Comparison of ENCODE assay signal across 32 mouse cellular contexts in the genomic region with DNA sequence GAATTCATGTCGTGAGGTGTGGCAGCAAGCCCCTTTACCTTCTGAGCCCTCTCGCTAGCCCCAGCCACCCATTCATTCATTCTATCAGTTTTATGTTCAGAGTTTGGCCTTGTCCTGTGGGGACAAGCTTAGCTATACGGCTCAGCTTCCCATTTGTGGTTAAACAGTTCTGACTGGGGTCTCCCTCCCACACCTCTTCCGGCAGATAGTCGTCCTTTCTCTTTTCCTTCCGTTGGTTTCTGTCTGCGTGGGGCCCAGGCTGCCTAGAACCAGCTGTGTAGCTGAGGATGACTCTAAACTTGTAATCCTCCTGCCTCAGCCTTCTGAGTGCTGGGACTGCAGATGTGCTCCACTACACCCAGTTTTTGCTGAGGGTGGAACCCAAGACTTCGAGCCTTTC. TPM values are rescaled to one million over a fixed set of nuclear protein-coding genes. Genes with fewer than 3 reads are reported as not detected.
DNase-seq lines count a peak whose midpoint lies in the region; ATAC-seq and TF ChIP-seq lines count a peak whose summit lies in the region.
"Had no signal": no experiment of that assay in that cellular context is flagged by ENCODE, and none has a peak within 500 bp of the region (broad histone marks: within the 10 kb centered on the region; RNA-seq: fewer than 3 reads in every experiment).

No protein-coding gene starts in this region.

- H3K36me3 ChIP-seq in liver, embryonic 11.5 days (ENCODE audit: control insufficient read depth, insufficient read depth, low read length) = peaks cover 4% of the 10 kb centered on the region
- no peaks in the 10 kb centered on the region for H3K36me3 ChIP-seq in lung, postnatal 0 days (ENCODE audit: insufficient read depth, low read length)
- no peaks in the 10 kb centered on the region for H3K36me3 ChIP-seq in forebrain, embryonic 16.5 days (ENCODE audit: control insufficient read depth, insufficient read depth)
- H3K36me3 ChIP-seq: heart, embryonic 10.5 days; hindbrain, embryonic 10.5 days; neural tube, embryonic 12.5 days had no signal

- TF ChIP-seq EP300 in lung, postnatal 0 days (IDR thresholded peaks at IDR 0.05) = no peak

- 0 out of 2 replicates have a peak, but pooled peaks have one; percentile 26 for ATAC-seq in liver, embryonic 11.5 days (replicated peaks; ENCODE audit: low FRiP score)
- ATAC-seq in megakaryocyte, adult 5-6 weeks (ENCODE audit: poor library complexity, severe bottlenecking) = peak; percentile 57
- ATAC-seq in lung, postnatal 0 days = no peak
- ATAC-seq in forebrain, embryonic 16.5 days = no peak

- H3K4me3 ChIP-seq in liver, embryonic 11.5 days (ENCODE audit: low read depth, low read length) = no peak overlapping the region
- no peak overlapping the region for H3K4me3 ChIP-seq in lung, postnatal 0 days (ENCODE audit: low read depth, low read length)
- H3K4me3 ChIP-seq in forebrain, embryonic 16.5 days (replicated peaks; ENCODE audit: low read length) = no peak overlapping the region
- H3K4me3 ChIP-seq: heart, embryonic 10.5 days; hindbrain, embryonic 10.5 days; neural tube, embryonic 12.5 days; stomach, embryonic 15.5 days had no signal

- WGBS in liver, embryonic 11.5 days = 35% methylated on average over 8 of the region's 8 CpGs
- 63% methylated on average over 8 of the region's 8 CpGs for WGBS in lung, postnatal 0 days
- 82% methylated on average over 8 of the region's 8 CpGs for WGBS in forebrain, embryonic 16.5 days

- H3K9me3 ChIP-seq in liver, embryonic 11.5 days (ENCODE audit: control insufficient read depth, low read length) = peaks cover 4% of the 10 kb centered on the region; the same call in 1 of the 2 replicates
- no peaks in the 10 kb centered on the region for H3K9me3 ChIP-seq in lung, postnatal 0 days (ENCODE audit: low read length)
- H3K9me3 ChIP-seq in forebrain, embryonic 16.5 days (ENCODE audit: control insufficient read depth, low read length) = no peaks in the 10 kb centered on the region
- H3K9me3 ChIP-seq: heart, embryonic 10.5 days; neural tube, embryonic 12.5 days; stomach, embryonic 15.5 days had no signal

- H3K4me2 ChIP-seq in liver, embryonic 11.5 days = no peak overlapping the region
- no peak overlapping the region for H3K4me2 ChIP-seq in lung, postnatal 0 days (replicated peaks; ENCODE audit: low read depth, low read length)
- H3K4me2 ChIP-seq in forebrain, embryonic 16.5 days (ENCODE audit: low read length) = no peak overlapping the region
- H3K4me2 ChIP-seq: neural tube, embryonic 12.5 days; stomach, embryonic 15.5 days had no signal

- no peak for TF ChIP-seq CTCF in lung, postnatal 0 days (IDR thresholded peaks at IDR 0.05)

- H3K27ac ChIP-seq in liver, embryonic 11.5 days (ENCODE audit: low read depth, low read length) = no peak overlapping the region
- H3K27ac ChIP-seq in lung, postnatal 0 days (ENCODE audit: low read length) = no peak overlapping the region
- H3K27ac ChIP-seq in forebrain, embryonic 16.5 days (ENCODE audit: low read length) = no peak overlapping the region
- H3K27ac ChIP-seq: heart, embryonic 10.5 days; hindbrain, embryonic 10.5 days; kidney, postnatal 0 days; neural tube, embryonic 12.5 days; stomach, embryonic 15.5 days had no signal

- H3K27me3 ChIP-seq in liver, embryonic 11.5 days (replicated peaks; ENCODE audit: control insufficient read depth, insufficient read depth, low read length) = peaks cover 8% of the 10 kb centered on the region
- H3K27me3 ChIP-seq in lung, postnatal 0 days (replicated peaks; ENCODE audit: insufficient read depth, low read length) = no peaks in the 10 kb centered on the region
- H3K27me3 ChIP-seq in forebrain, embryonic 16.5 days (replicated peaks; ENCODE audit: control insufficient read depth, insufficient read depth, low read length) = peaks cover 10% of the 10 kb centered on the region

- H3K9ac ChIP-seq in liver, embryonic 11.5 days (ENCODE audit: low read depth, low read length) = no peak overlapping the region
- H3K9ac ChIP-seq in lung, postnatal 0 days (replicated peaks; ENCODE audit: low read depth) = no peak overlapping the region
- H3K9ac ChIP-seq in forebrain, embryonic 16.5 days (replicated peaks; ENCODE audit: low read depth, low read length) = no peak overlapping the region
- H3K9ac ChIP-seq: neural tube, embryonic 12.5 days; stomach, embryonic 15.5 days had no signal

- DNase-seq in liver, embryonic 11.5 days (ENCODE audit: low spot score) = no peak
- DNase-seq in liver (no peak), 416B (ENCODE audit: low read depth) (peak; percentile 88), MEL-GATA-1-ER (ENCODE audit: extremely low read depth, low read depth) (peak; percentile 76)
- DNase-seq in lung, postnatal 0 days (ENCODE audit: low spot score) = no peak
- DNase-seq in gastrocnemius, postnatal 4 days (ENCODE audit: low spot score in 2 of 2) = no peak
- DNase-seq: adrenal gland, postnatal 10 days; cerebellum, adult 8-10 months; gastrocnemius, postnatal 25 days; kidney, adult 18-20 months; layer of hippocampus, adult 9-11 months; lung, postnatal 10 days; midbrain, embryonic 14.5 days; retina, postnatal 1 day; right cerebral cortex, postnatal 25 days had no signal

- peaks cover 3% of the 10 kb centered on the region for H3K4me1 ChIP-seq in liver, embryonic 11.5 days (replicated peaks; ENCODE audit: control insufficient read depth, insufficient read depth, low read length)
- peaks cover under 1% of the 10 kb centered on the region; the same call in 1 of the 2 replicates for H3K4me1 ChIP-seq in lung, postnatal 0 days (ENCODE audit: insufficient read depth, low read depth, low read length)
- no peaks in the 10 kb centered on the region for H3K4me1 ChIP-seq in forebrain, embryonic 16.5 days (replicated peaks; ENCODE audit: control insufficient read depth, insufficient read depth, low read length)

RNA-seq across cellular contexts. Expression of a gene that starts 7.2 kb away (rescaled TPM):
- polyA plus RNA-seq in liver, embryonic 11.5 days (2014; fragmentation: Nextera tagmentation; extraction: Ambion mirVana) = 0.13 and 0.14 TPM in 2 replicates
- 1.0 and 1.2 TPM in 2 replicates for total RNA-seq in megakaryocyte, adult 5-6 weeks (2015)
- 3.7 and 4.0 TPM in 2 replicates for total RNA-seq in megakaryocyte, adult 5-6 weeks (2017)
- 0.33 and 0.42 TPM in 2 replicates for polyA plus RNA-seq in lung, postnatal 0 days (2015; fragmentation: Nextera tagmentation; extraction: Ambion mirVana)
- 1 to 10 TPM in 1 of 2 experiments, under 1 TPM in 1; 0.98 to 1.6 TPM for total RNA-seq in gastrocnemius, postnatal 4 days (2021)
- not detected in 2 replicates for polyA plus RNA-seq in forebrain, embryonic 16.5 days (2015; fragmentation: Nextera tagmentation; extraction: Ambion mirVana)
- polyA plus RNA-seq: forebrain, embryonic 11.5 days; heart, embryonic 10.5 days; hindbrain, embryonic 10.5 days; midbrain, embryonic 14.5 days; neural tube, embryonic 12.5 days had no signal

RNA-seq across cellular contexts. Expression of a gene that starts 18.6 kb away (rescaled TPM):
- polyA plus RNA-seq in liver, embryonic 11.5 days (2014; fragmentation: Nextera tagmentation; extraction: Ambion mirVana) = 0.10 TPM in 1 of 2 replicates, not detected in the other
- total RNA-seq in megakaryocyte, adult 5-6 weeks (2015) = not detected in 2 replicates
- not detected in 2 replicates for total RNA-seq in megakaryocyte, adult 5-6 weeks (2017)
- not detected in 2 replicates for polyA plus RNA-seq in lung, postnatal 0 days (2015; fragmentation: Nextera tagmentation; extraction: Ambion mirVana)
- not detected for total RNA-seq in gastrocnemius, postnatal 4 days (2021)
- polyA plus RNA-seq in forebrain, embryonic 16.5 days (2015; fragmentation: Nextera tagmentation; extraction: Ambion mirVana) = 0.29 and 0.58 TPM in 2 replicates
- total RNA-seq: gastrocnemius, postnatal 25 days had no signal
- polyA plus RNA-seq: cortical plate, adult 2 months had no signal

RNA-seq across cellular contexts. Expression of a gene that starts 30.3 kb away (rescaled TPM):
- polyA plus RNA-seq in liver, embryonic 11.5 days (2014; fragmentation: Nextera tagmentation; extraction: Ambion mirVana) = 0.65 and 0.82 TPM in 2 replicates
- 0.16 and 0.27 TPM in 2 replicates for total RNA-seq in megakaryocyte, adult 5-6 weeks (2015)
- 0.08 and 0.22 TPM in 2 replicates for total RNA-seq in megakaryocyte, adult 5-6 weeks (2017)
- 1.5 TPM in 2 replicates for polyA plus RNA-seq in lung, postnatal 0 days (2015; fragmentation: Nextera tagmentation; extraction: Ambion mirVana)
- total RNA-seq in gastrocnemius, postnatal 4 days (2021) = 1 to 10 TPM; 1.5 to 1.9 TPM
- polyA plus RNA-seq in forebrain, embryonic 16.5 days (2015; fragmentation: Nextera tagmentation; extraction: Ambion mirVana) = 9.9 and 11.7 TPM in 2 replicates

RNA-seq across cellular contexts. Expression of a gene that starts 30.4 kb away (rescaled TPM):
- 20.7 and 21.9 TPM in 2 replicates for polyA plus RNA-seq in liver, embryonic 11.5 days (2014; fragmentation: Nextera tagmentation; extraction: Ambion mirVana)
- total RNA-seq in megakaryocyte, adult 5-6 weeks (2015) = 148 and 171 TPM in 2 replicates
- total RNA-seq in megakaryocyte, adult 5-6 weeks (2017) = 59.2 and 67.7 TPM in 2 replicates
- polyA plus RNA-seq in lung, postnatal 0 days (2015; fragmentation: Nextera tagmentation; extraction: Ambion mirVana) = 13.4 and 14.5 TPM in 2 replicates
- 1 to 10 TPM; 8.0 to 9.1 TPM for total RNA-seq in gastrocnemius, postnatal 4 days (2021)
- polyA plus RNA-seq in forebrain, embryonic 16.5 days (2015; fragmentation: Nextera tagmentation; extraction: Ambion mirVana) = 19.8 and 23.3 TPM in 2 replicates

RNA-seq across cellular contexts. Expression of a gene that starts 58.7 kb away (rescaled TPM):
- not detected in 2 replicates for polyA plus RNA-seq in liver, embryonic 11.5 days (2014; fragmentation: Nextera tagmentation; extraction: Ambion mirVana)
- not detected in 2 replicates for total RNA-seq in megakaryocyte, adult 5-6 weeks (2015)
- not detected in 2 replicates for total RNA-seq in megakaryocyte, adult 5-6 weeks (2017)
- not detected in 2 replicates for polyA plus RNA-seq in lung, postnatal 0 days (2015; fragmentation: Nextera tagmentation; extraction: Ambion mirVana)
- not detected for total RNA-seq in gastrocnemius, postnatal 4 days (2021)
- not detected in 2 replicates for polyA plus RNA-seq in forebrain, embryonic 16.5 days (2015; fragmentation: Nextera tagmentation; extraction: Ambion mirVana)
- total RNA-seq: adrenal gland, postnatal 10 days; gastrocnemius, postnatal 25 days; left cerebral cortex, adult 18-20 months; left cerebral cortex, postnatal 36 days had no signal
- polyA plus RNA-seq: cortical plate, adult 2 months; embryonic facial prominence, embryonic 11.5 days; forebrain, embryonic 11.5 days; heart, embryonic 10.5 days; heart, embryonic 16.5 days; hindbrain, embryonic 10.5 days; kidney, postnatal 0 days; large intestine, adult 2 months; limb, embryonic 14.5 days; liver, embryonic 16.5 days; midbrain, embryonic 14.5 days; neural tube, embryonic 12.5 days; stomach, embryonic 15.5 days; urinary bladder, adult 2 months had no signal

Comparison
In these comparisons a context has a peak if more than half of its experiments do, and no peak if none do; other contexts are left out.
1. ATAC-seq: peak in liver, embryonic 11.5 days (single experiment) and megakaryocyte, adult 5-6 weeks (single experiment); none in lung, postnatal 0 days (single experiment) and forebrain, embryonic 16.5 days (single experiment).
2. DNase-seq: peak in 416B (single experiment) and MEL-GATA-1-ER (single experiment); none in liver, embryonic 11.5 days (single experiment), liver (single experiment), lung, postnatal 0 days (single experiment) and gastrocnemius, postnatal 4 days (0 of 2).